Mouse (Mus musculus) midbrain, embryonic 11.5 days (tissue): Measurements from ENCODE around the gene Ccdc169. TPM values are rescaled to one million over a fixed set of nuclear protein-coding genes. Genes with fewer than 3 reads are reported as not detected.
A peak's percentile ranks its signal among the peaks of the same experiment; 100 is the strongest.

Source experiments
- ATAC-seq: fragments of 200-750 bp; cut with Nextera tagmentation; 2 replicates; pipeline ENCODE4 v1.8.0; 2017; ENCODE audit warnings: moderate TSS enrichment, moderate library complexity; ENCODE audit not compliant: low FRiP score
- DNase-seq: peaks from one replicate; pipeline ENCODE4 v3.0.0; 2015; ENCODE audit warnings: low spot score; ENCODE audit errors: missing footprints
- H3K27ac ChIP-seq: fragments of 300-500 bp; sonication (generic); 2 replicates; pipeline ENCODE4 v1.5.1; 2014; ENCODE audit warnings: low read depth, low read length
- H3K27me3 ChIP-seq: fragments of 300-500 bp; sonication (generic); 2 replicates; pipeline ENCODE4 v1.6.1; 2014; ENCODE audit warnings: mild to moderate bottlenecking, low read length, moderate library complexity, mixed read lengths; ENCODE audit not compliant: control insufficient read depth, insufficient read depth
- H3K36me3 ChIP-seq: fragments of 300-500 bp; sonication (generic); 2 replicates; pipeline ENCODE4 v1.6.1; 2014; ENCODE audit warnings: mild to moderate bottlenecking, low read length, moderate library complexity, mixed read lengths; ENCODE audit not compliant: control insufficient read depth, insufficient read depth
- H3K4me1 ChIP-seq: fragments of 300-500 bp; sonication (generic); 2 replicates; pipeline ENCODE4 v1.6.1; 2014; ENCODE audit warnings: low read length; ENCODE audit not compliant: control insufficient read depth, insufficient read depth
- H3K4me2 ChIP-seq: fragments of 300-500 bp; sonication (generic); 2 replicates; pipeline ENCODE4 v1.6.1; 2014; ENCODE audit warnings: mild to moderate bottlenecking, moderate library complexity
- H3K4me3 ChIP-seq: fragments of 300-500 bp; sonication (generic); 2 replicates; pipeline ENCODE4 v1.5.1; 2014; ENCODE audit warnings: low read depth, low read length
- H3K9ac ChIP-seq: fragments of 300-500 bp; sonication (generic); 2 replicates; pipeline ENCODE4 v1.6.1; 2014; ENCODE audit warnings: low read length
- H3K9me3 ChIP-seq: fragments of 300-500 bp; sonication (generic); 2 replicates; pipeline ENCODE4 v1.6.1; 2016; ENCODE audit warnings: low read length; ENCODE audit not compliant: control insufficient read depth
- WGBS: fragments of 180-500 bp; shearing (Covaris S2); extraction: QIAGEN DNeasy Blood & Tissue Kit; methylation state at CpG from one replicate; pipeline ENCODE4 v1.1.7; 2014; 5-methylcytosine and 5-hydroxymethylcytosine counted together
- polyA plus RNA-seq: library from polyadenylated mRNA; unstranded; fragments of >200 nt; fragmentation: Nextera tagmentation; extraction: Ambion mirVana; gene quantifications from 2 replicates; pipeline ENCODE4 v1.2.1, GENCODE M21; 2014

The Ccdc169 gene
- polyA plus RNA-seq, 1 experiment from 2014 or later: not detected

DNA sequence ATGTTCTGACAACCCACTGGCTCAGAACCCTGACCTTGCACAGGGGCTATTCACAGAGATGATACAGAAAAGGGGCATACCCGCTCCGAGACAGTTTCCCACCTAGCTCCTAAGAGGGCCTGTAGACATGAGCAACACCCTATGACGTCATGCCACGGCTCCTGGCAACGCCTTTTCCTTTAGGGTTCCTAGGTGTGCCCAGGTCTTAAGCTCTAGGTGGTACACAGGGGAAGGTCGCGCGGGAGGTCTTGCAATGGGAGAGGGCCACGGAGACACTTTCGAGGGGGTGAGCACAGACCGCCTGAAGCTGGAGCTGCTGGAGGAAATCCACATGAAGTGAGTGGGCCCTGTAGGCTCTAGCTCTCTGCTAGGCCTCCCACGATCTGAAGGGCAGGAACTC, 2.7 kb downstream of the Ccdc169 start:
- Histone ChIP-seq H3K27me3 (no peaks in the 10 kb centered on the region), H3K4me3 (no peak overlapping the region), H3K36me3 (peaks cover 4% of the 10 kb centered on the region; the same call in 1 of the 2 replicates), H3K9ac (no peak overlapping the region), H3K4me2 (no peak overlapping the region), H3K9me3 (no peaks in the 10 kb centered on the region), H3K27ac (no peak overlapping the region), H3K4me1 (no peaks in the 10 kb centered on the region)
- DNase-seq (no peak), ATAC-seq (no peak)
- WGBS: 91% methylated on average over 12 of the region's 12 CpGs

DNA sequence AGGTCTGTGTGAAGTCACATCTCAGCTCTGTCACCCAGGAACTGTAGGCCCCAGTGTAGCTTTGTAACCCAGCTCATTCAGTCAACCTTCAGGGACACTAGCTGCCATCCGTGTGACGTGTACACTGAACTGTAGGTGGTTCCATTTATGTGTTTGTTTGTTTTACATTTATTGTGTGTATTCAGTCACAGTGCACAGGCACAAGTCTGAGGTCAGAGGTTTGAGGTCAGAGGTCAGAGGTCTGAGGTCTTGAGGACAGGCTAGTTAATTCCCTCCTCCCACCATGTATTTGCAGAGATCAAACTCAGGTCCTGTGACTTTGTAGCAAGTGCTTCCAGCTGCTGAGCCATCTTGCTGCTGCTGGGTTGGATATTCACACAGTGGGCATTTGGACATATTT, 4.3 kb downstream of the Ccdc169 start:
- no peaks in the 10 kb centered on the region for H3K9me3 ChIP-seq
- ATAC-seq (no peak), DNase-seq (no peak)
- H3K4me2 ChIP-seq: no peak overlapping the region
- 64% methylated on average over 2 of the region's 2 CpGs for WGBS
- H3K36me3 ChIP-seq: peaks cover 2% of the 10 kb centered on the region; the same call in 1 of the 2 replicates
- no peaks in the 10 kb centered on the region for H3K27me3 ChIP-seq
- no peaks in the 10 kb centered on the region for H3K4me1 ChIP-seq
- no peak overlapping the region for H3K4me3 ChIP-seq
- H3K27ac ChIP-seq: no peak overlapping the region
- no peak overlapping the region for H3K9ac ChIP-seq

DNA sequence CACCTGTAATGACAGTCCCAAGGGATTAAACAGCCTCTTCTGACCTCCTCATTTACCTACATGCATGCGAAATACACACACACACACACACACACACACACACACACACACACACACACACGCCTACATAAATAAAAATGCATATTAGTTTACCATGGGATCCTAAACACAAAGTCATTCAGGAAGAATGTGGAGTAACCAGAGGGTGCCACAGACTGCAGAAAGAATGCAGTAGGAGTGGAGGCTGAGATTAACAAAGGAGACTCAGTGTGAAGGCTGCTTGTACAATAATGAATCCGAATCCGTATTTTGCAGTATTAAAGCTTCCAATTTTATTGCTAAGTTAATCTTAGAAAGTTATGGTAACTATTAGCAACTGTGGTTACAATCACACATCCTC, 7.8 kb downstream of the Ccdc169 start:
- ATAC-seq (no peak), DNase-seq (peak; percentile 33)
- Histone ChIP-seq H3K9ac (no peak overlapping the region), H3K4me1 (no peaks in the 10 kb centered on the region), H3K27ac (no peak overlapping the region), H3K4me2 (no peak overlapping the region), H3K9me3 (no peaks in the 10 kb centered on the region), H3K36me3 (no peaks in the 10 kb centered on the region), H3K4me3 (no peak overlapping the region), H3K27me3 (no peaks in the 10 kb centered on the region)
- WGBS: 85% methylated on average over 4 of the region's 4 CpGs

DNA sequence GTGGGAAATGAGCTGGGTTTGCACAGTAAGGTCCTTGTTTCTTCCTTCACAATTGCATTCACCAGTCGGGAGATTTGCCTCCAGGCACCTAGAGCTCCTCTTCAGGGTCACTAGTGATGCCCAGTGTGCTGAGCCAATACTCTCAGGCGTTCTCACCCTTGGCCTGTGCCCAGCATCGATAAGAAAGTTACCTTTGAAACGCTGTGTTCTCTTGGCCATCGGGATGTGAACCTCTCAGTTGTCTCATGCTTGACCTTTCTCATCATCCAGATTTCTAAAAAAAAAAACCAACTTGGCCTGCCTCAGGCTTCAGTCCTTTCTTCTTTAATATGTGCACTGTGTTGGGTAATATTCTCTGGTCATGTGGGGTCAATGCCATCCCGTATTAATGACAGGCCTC, 9.3 kb downstream of the Ccdc169 start:
- H3K36me3 ChIP-seq: no peaks in the 10 kb centered on the region
- DNase-seq: no peak
- H3K9me3 ChIP-seq: no peaks in the 10 kb centered on the region
- no peak overlapping the region for H3K27ac ChIP-seq
- H3K4me3 ChIP-seq: no peak overlapping the region
- no peaks in the 10 kb centered on the region for H3K4me1 ChIP-seq
- 85% methylated on average over 6 of the region's 6 CpGs for WGBS
- no peak for ATAC-seq
- H3K27me3 ChIP-seq: no peaks in the 10 kb centered on the region
- no peak overlapping the region for H3K4me2 ChIP-seq
- no peak overlapping the region for H3K9ac ChIP-seq

DNA sequence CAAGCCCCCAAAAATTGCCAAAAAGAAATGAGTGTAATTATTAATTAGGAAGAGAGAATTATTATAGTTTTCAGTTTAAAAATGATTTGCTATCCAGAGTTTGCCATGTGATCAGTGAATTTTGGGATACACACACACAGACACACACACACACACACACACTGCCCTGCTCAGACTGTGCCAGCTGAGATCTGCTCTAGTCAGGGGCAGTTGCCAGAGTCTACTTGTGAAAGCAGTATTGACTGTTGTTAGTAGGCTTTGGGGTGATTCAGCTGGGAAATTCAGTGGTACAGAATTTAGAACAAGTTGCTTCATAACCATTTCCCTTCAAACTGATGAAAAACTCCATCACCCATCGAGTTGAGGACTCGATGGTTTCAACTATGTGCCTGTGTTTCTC, 10.0 kb downstream of the Ccdc169 start:
- no peaks in the 10 kb centered on the region for H3K4me1 ChIP-seq
- no peak overlapping the region for H3K4me3 ChIP-seq
- no peaks in the 10 kb centered on the region for H3K9me3 ChIP-seq
- no peak for DNase-seq
- H3K27ac ChIP-seq: no peak overlapping the region
- 85% methylated on average over 2 of the region's 2 CpGs for WGBS
- H3K4me2 ChIP-seq: no peak overlapping the region
- no peaks in the 10 kb centered on the region for H3K36me3 ChIP-seq
- no peaks in the 10 kb centered on the region for H3K27me3 ChIP-seq
- H3K9ac ChIP-seq: no peak overlapping the region
- no peak for ATAC-seq

DNA sequence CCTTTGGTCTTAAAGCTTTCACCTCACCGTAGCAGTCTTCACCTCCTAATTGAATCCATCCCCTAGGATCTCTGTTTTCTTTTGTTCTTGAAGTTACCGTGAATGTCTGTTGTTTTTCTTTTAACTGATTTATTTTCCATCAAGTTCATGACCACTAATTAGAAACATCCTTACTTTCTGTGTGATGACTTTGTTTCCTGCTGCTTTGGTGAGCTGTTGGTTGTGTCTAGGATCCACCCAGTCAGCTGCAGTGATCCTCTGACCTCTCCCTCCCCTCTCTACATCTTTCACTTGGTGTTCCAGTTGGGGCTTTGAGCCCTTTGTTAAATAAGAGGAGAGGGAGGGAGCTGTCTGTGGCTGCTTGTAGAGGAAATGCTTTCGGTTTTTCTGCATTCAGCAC, 11.0 kb downstream of the Ccdc169 start:
- WGBS: 41% methylated on average over 3 of the region's 3 CpGs
- H3K4me1 ChIP-seq: no peaks in the 10 kb centered on the region
- no peaks in the 10 kb centered on the region for H3K27me3 ChIP-seq
- no peak overlapping the region for H3K27ac ChIP-seq
- H3K9ac ChIP-seq: no peak overlapping the region
- DNase-seq (no peak), ATAC-seq (no peak)
- H3K4me3 ChIP-seq: no peak overlapping the region
- no peaks in the 10 kb centered on the region for H3K36me3 ChIP-seq
- H3K4me2 ChIP-seq: no peak overlapping the region
- H3K9me3 ChIP-seq: no peaks in the 10 kb centered on the region

DNA sequence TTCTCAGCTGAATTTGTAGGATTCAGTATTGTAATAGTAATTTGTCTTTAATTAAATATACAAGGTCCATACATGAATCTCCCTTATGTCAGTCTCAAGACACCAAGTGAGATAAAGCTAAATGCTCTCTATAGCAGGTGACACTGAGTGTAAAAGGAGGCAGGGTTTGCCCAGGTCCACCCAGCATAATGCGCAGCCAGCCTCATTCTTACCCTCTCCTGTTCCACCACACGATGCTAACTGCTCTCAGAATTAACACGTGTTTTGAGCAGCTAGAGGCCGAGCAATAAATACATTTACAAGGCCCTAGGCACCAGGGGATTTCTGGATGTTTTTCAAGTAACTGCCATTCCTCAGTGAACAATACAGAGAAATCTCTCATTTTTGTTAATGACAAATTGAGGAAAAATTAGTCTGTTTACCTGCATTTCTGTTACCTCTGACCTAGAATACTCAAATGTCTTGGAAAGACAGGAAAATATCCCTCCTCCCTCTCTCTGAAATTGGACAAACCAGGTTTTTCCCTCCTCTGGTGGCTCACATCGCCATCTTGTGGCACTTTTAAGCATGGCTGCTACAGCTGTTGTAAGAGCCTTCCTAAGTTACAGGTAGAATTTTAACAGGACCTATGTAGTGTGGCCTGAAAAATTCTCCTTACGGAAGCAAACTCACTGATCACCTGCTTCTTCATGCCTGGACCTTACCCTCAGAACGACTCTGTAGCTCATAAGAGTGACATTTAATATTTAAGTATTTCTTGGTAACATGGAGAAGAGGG, 14.7 kb downstream of the Ccdc169 start:
- H3K9ac ChIP-seq: no peak overlapping the region
- 49% methylated on average over 7 of the region's 7 CpGs for WGBS
- DNase-seq (peak; percentile 93), ATAC-seq (no peak)
- no peaks in the 10 kb centered on the region for H3K27me3 ChIP-seq
- no peak overlapping the region for H3K4me2 ChIP-seq
- no peaks in the 10 kb centered on the region for H3K36me3 ChIP-seq
- no peaks in the 10 kb centered on the region; the same call in 1 of the 2 replicates for H3K4me1 ChIP-seq
- no peak overlapping the region for H3K4me3 ChIP-seq
- H3K9me3 ChIP-seq: no peaks in the 10 kb centered on the region
- H3K27ac ChIP-seq: no peak overlapping the region

DNA sequence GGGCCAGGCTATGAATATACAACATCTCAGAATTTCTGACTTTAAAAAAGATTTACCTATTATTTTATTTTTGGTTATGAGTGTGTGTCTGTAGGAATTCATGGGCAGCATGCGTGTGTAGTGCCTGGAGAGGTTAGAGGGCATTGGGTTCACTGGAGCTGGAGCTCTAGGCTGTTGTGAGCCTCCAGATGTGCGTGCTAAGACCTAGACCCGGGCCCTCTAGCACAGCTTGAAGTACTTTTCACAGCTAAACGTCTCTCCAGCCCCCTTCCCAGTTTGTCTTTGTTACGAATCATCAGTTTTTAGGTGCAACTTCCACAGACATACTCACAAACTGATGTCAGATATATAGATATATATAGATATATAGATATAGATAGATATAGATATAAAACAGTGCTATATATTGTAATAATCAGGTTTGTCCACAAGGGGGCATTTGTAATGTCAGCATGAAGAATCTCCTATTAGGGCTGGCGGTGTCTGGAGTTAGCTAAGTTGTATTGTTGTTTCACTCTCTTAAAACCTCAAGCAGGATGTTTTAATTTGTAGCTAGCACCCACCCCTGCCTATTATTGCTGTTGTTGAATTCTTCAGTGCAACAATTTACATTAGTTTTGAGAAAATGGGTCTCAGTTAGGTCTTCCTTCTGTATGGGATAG, 15.7 kb downstream of the Ccdc169 start:
- Histone ChIP-seq H3K9ac (no peak overlapping the region), H3K4me3 (no peak overlapping the region), H3K4me1 (no peaks in the 10 kb centered on the region; the same call in 1 of the 2 replicates), H3K27me3 (no peaks in the 10 kb centered on the region), H3K4me2 (no peak overlapping the region), H3K9me3 (no peaks in the 10 kb centered on the region), H3K27ac (no peak overlapping the region), H3K36me3 (no peaks in the 10 kb centered on the region)
- ATAC-seq (peak; percentile 47; the same call in 1 of the 2 replicates), DNase-seq (peak; percentile 89)
- 67% methylated on average over 6 of the region's 6 CpGs for WGBS

DNA sequence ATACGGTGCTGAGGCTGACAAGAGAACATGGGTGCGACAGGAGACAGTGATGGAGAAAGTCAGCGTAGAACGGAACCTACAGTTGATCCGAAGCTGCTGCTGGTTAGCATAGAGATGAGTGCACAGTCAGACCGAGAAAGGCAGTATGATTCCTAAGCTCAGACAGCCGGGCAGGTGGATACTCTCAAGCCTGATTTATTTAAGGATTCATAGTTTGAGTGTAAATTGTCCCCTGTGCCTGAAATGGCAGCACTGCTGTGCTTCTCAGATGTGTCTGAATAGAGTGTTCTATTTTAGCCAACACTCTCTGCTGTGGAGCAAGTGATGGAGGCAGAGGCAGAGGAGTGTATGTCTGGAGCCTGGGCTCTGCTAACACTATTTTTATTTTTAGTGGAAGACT, 17.0 kb downstream of the Ccdc169 start:
- Histone ChIP-seq H3K27ac (no peak overlapping the region), H3K4me1 (no peaks in the 10 kb centered on the region; the same call in 1 of the 2 replicates), H3K9me3 (no peaks in the 10 kb centered on the region), H3K4me3 (no peak overlapping the region), H3K27me3 (no peaks in the 10 kb centered on the region), H3K4me2 (no peak overlapping the region), H3K9ac (no peak overlapping the region), H3K36me3 (no peaks in the 10 kb centered on the region)
- ATAC-seq (no peak), DNase-seq (no peak)
- WGBS: 89% methylated on average over 7 of the region's 7 CpGs
